In genomic region chr4:114320076-114320475, GRCm38 (mm10) we compare ENCODE assay signal across 22 mouse cellular contexts.
"Had no signal": no experiment of that assay in that cellular context is flagged by ENCODE, and none has a peak within 500 bp of the region (broad histone marks: within the 10 kb centered on the region; RNA-seq: fewer than 3 reads in every experiment).

No protein-coding gene starts in this region.

- DNase-seq: heart, postnatal 10 days; heart, postnatal 14 days; heart, postnatal 36 days; heart, postnatal 4 days; kidney, adult 11 months; kidney, adult 18-20 months; kidney, adult 2 months; kidney, adult 8-10 months; kidney, adult 9 months; kidney, postnatal 10 days; kidney, postnatal 14 days; kidney, postnatal 25 days; kidney, postnatal 36 days; kidney, postnatal 4 days; layer of hippocampus, adult 9-11 months; layer of hippocampus, postnatal 36 days had no signal

- ATAC-seq: hindbrain, embryonic 16.5 days; hindbrain, postnatal 0 days; inflammation-experienced regulatory T-cells, adult 6 months; intestine, embryonic 15.5 days; intestine, embryonic 16.5 days; intestine, postnatal 0 days had no signal
